Mouse (Mus musculus) limb, embryonic 13.5 days (tissue): ENCODE results near the gene Cyp4b1. TPM values are rescaled to one million over a fixed set of nuclear protein-coding genes. Genes with fewer than 3 reads are reported as not detected.
"Not testable (repeated sequence)": the region's sequence is repeated elsewhere in the genome, so short reads cannot be mapped to it uniquely, and the experiment has no call there.

ENCODE experiments used
- ATAC-seq: fragments of 200-750 bp; cut with Nextera tagmentation; 2 replicates; pipeline ENCODE4 v1.8.0; 2017; ENCODE audit warnings: low read depth, moderate number of reproducible peaks, moderate TSS enrichment; ENCODE audit not compliant: low FRiP score
- H3K27ac ChIP-seq: fragments of 300-500 bp; sonication (generic); 2 replicates; pipeline ENCODE4 v1.5.1; 2015; ENCODE audit warnings: inconsistent platforms, mild to moderate bottlenecking, moderate library complexity
- H3K27me3 ChIP-seq: fragments of 300-500 bp; sonication (generic); 2 replicates; pipeline ENCODE4 v1.6.1; 2015; ENCODE audit warnings: mild to moderate bottlenecking, inconsistent platforms
- H3K36me3 ChIP-seq: fragments of 300-500 bp; sonication (generic); 2 replicates; pipeline ENCODE4 v1.6.1; 2015; ENCODE audit warnings: inconsistent platforms, mild to moderate bottlenecking, moderate library complexity
- H3K4me1 ChIP-seq: fragments of 300-500 bp; sonication (generic); 2 replicates; pipeline ENCODE4 v1.6.1; 2015; ENCODE audit warnings: inconsistent platforms
- H3K4me2 ChIP-seq: fragments of 300-500 bp; sonication (generic); replicated peaks from 2 replicates; pipeline ENCODE4 v1.6.1; 2015; ENCODE audit warnings: inconsistent platforms, mild to moderate bottlenecking, moderate library complexity
- H3K4me3 ChIP-seq: fragments of 300-500 bp; sonication (generic); 2 replicates; pipeline ENCODE4 v1.5.1; 2015; ENCODE audit warnings: moderate library complexity, mild to moderate bottlenecking, inconsistent platforms
- H3K9ac ChIP-seq: fragments of 300-500 bp; sonication (generic); 2 replicates; pipeline ENCODE4 v1.6.1; 2015; ENCODE audit warnings: mild to moderate bottlenecking, inconsistent platforms
- H3K9me3 ChIP-seq: fragments of 300-500 bp; sonication (generic); 2 replicates; pipeline ENCODE4 v1.6.1; 2016; ENCODE audit warnings: inconsistent platforms
- WGBS: fragments of 180-500 bp; shearing (Covaris S2); methylation state at CpG from one replicate; pipeline ENCODE4 v1.1.7; 2015; 5-methylcytosine and 5-hydroxymethylcytosine counted together
- polyA plus RNA-seq: library from polyadenylated mRNA; unstranded; fragments of >200 nt; fragmentation: Nextera tagmentation; extraction: Ambion mirVana; gene quantifications from 2 replicates; pipeline ENCODE4 v1.2.1, GENCODE M21; 2015

Gene Cyp4b1
- polyA plus RNA-seq = 0.08 and 0.36 TPM in 2 replicates

DNA sequence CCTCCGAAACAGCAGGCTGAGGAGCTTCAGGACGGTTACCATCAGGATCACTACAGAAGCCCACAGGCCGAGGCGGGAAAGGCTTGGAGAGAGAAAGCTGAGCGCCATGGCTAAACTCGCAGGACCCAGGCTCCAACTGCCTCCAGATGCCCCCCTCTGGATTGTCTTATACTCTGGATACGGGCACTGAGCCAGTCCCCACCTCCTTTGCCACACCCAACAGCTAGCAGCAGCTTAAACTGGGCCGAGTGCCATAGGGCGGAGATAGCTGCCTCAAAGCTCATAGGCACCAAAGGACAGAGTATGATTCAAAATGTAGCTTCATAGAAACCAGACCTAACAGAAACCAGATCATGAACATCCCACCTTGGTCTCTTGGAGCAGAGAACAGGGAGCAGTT, at the start of gene Cyp4b1:
Gene Cyp4b1 (minus strand): TSS at position 144 of the 400 bp plus-strand sequence.
- H3K4me2 ChIP-seq = no peak within 1 kb of the TSS
- no peaks in the 10 kb centered on the region for H3K4me1 ChIP-seq
- H3K27ac ChIP-seq = no peak within 1 kb of the TSS
- H3K9me3 ChIP-seq = no peaks in the 10 kb centered on the region
- no peak for ATAC-seq
- H3K27me3 ChIP-seq = no peaks in the 10 kb centered on the region
- WGBS = 92% methylated on average over 9 of the region's 9 CpGs
- no peak within 1 kb of the TSS for H3K4me3 ChIP-seq
- no peak within 1 kb of the TSS for H3K9ac ChIP-seq
- no peaks in the 10 kb centered on the region for H3K36me3 ChIP-seq

DNA sequence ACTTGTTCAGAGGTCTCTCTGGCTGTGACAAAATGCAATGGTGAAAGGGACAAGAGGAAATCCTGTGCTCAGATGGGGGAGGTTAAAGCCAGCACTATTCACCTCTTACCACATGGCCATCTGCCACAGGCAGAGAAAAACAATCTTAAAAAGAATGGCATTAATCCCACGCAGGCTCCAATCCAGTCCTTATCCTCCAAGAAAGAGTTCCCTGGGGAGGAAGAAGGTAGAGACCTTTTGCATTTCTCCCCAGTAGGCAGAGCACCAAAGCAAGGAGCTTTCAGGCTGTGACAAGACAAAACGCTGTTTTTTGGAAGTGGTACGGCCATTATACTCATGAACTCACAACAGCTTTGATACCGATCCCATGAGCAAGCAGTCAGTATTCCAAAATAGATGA, 38.8 kb upstream of the Cyp4b1 start:
- H3K27me3 ChIP-seq = no peaks in the 10 kb centered on the region
- WGBS = 63% methylated on average over 4 of the region's 4 CpGs

DNA sequence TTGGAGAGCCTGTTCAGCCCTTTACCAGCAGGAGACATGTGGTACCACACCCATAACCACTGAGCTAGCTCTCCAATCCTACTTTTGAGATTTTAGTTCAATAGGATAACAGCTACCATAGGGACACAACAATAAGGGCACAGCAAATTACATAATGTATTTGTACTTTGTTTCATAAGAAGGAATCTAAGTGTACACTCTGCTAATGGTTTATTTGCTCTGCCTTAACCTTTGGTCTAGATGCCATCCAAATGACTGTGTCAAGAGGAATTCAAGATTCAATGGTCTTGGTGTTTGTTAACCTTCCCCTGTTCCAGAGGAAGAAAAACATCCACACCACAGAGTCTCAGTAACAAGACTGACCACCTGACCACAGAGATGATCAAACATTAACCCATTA, 11.7 kb upstream of the Cyp4b1 start:
- no peak for ATAC-seq
- Histone ChIP-seq H3K4me3 (no peak overlapping the region), H3K4me2 (no peak overlapping the region), H3K27ac (no peak overlapping the region), H3K27me3 (peaks cover 7% of the 10 kb centered on the region; the same call in 1 of the 2 replicates), H3K9ac (no peak overlapping the region), H3K36me3 (no peaks in the 10 kb centered on the region), H3K4me1 (peaks cover 4% of the 10 kb centered on the region; the same call in 1 of the 2 replicates), H3K9me3 (no peaks in the 10 kb centered on the region)

More for the DNA sequence above, 38.8 kb upstream of the Cyp4b1 start:
- Histone ChIP-seq H3K4me3 (no peak overlapping the region), H3K4me1 (no peaks in the 10 kb centered on the region), H3K36me3 (no peaks in the 10 kb centered on the region), H3K9ac (no peak overlapping the region), H3K9me3 (no peaks in the 10 kb centered on the region), H3K4me2 (no peak overlapping the region), H3K27ac (no peak overlapping the region)
- ATAC-seq = no peak

DNA sequence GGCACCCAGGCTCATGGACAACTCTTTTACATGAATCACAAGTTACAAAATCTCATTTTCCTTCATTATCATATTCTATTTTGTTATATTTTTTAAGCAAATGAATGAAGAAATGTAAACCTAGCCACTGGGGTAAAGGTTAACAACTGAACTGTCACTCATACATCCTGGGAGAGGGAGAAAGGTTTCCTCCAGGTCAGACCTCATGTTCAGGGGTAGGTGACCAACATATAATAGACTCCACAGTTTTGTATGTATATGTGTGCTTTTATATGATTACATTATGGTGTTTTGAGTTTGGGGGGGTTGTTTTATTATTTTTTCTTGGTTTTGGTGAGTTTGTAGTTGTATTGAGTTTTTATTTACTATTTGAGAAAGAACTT, 10.3 kb upstream of the Cyp4b1 start:
- Histone ChIP-seq H3K27me3 (peaks cover 7% of the 10 kb centered on the region; the same call in 1 of the 2 replicates), H3K36me3 (no peaks in the 10 kb centered on the region), H3K9ac (no peak overlapping the region), H3K4me3 (no peak overlapping the region), H3K4me1 (peaks cover 4% of the 10 kb centered on the region; the same call in 1 of the 2 replicates), H3K9me3 (no peaks in the 10 kb centered on the region), H3K27ac (no peak overlapping the region), H3K4me2 (peak overlapping the region; percentile 86; the same call in 1 of the 2 replicates)
- ATAC-seq = no peak

DNA sequence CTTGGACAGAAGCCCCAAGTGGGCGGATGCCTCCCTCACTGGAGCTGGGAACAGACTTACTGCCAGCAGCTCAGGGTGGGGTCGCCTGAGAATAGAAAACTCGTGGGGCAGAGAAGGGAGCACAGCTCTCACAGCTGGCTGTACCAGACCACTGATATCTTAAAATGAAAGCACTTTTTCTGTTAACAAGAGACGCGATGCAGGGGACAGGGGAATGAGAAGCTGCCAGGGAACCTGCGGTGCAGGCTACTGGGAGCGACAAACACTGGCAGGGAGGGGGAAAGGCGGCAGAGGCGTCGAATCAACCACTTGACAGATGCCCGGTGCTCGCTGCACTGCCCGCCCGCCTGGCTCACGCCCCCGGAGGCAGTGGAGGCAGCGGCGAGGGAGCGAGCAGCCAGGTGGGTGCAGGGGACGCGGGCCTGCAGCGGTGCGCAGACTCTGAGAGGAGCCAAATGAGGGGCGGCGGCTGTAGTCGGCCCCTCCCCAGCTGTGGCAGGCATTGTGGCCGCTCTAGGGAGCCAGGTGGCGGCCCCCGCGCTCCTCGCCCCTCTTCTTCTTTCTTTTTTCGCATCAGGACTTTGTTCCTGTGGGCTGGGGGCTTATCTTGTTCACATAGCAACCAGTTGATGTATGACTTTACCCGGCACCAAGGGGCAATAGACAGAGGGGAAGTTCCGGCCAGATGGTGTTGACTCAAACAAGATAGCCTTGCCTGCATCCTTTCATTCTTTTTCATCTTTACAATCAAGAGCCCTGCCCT, 9.8 kb upstream of the Cyp4b1 start:
- no peak for ATAC-seq
- Histone ChIP-seq H3K9ac (peak overlapping the region; percentile 60), H3K4me1 (peaks cover 4% of the 10 kb centered on the region; the same call in 1 of the 2 replicates), H3K27ac (no peak overlapping the region), H3K36me3 (no peaks in the 10 kb centered on the region), H3K27me3 (peaks cover 7% of the 10 kb centered on the region; the same call in 1 of the 2 replicates), H3K4me2 (peak overlapping the region; percentile 86), H3K9me3 (no peaks in the 10 kb centered on the region), H3K4me3 (peak overlapping the region; percentile 46)
- WGBS = 2% methylated on average over 33 of the region's 34 CpGs

DNA sequence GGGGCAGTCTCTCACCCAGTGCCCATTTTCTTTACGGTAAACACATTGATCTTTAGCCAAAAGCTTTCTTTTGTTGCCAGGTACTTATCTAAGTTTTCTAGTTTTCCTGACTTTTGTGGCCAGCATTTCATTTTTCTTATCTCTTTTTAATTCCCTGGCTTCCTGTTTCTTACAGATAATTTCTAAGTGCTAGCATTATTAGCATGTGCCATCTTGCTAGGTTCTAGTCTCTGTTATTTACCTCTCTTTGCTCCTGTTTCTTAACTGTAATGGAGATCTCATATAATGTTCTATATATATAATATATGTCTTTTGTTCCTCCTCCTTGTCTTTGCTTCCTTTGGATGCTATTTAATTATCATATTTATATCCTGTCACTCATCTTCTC, 9.0 kb upstream of the Cyp4b1 start:
- WGBS = 96% methylated on average over 1 of the region's 1 CpGs

DNA sequence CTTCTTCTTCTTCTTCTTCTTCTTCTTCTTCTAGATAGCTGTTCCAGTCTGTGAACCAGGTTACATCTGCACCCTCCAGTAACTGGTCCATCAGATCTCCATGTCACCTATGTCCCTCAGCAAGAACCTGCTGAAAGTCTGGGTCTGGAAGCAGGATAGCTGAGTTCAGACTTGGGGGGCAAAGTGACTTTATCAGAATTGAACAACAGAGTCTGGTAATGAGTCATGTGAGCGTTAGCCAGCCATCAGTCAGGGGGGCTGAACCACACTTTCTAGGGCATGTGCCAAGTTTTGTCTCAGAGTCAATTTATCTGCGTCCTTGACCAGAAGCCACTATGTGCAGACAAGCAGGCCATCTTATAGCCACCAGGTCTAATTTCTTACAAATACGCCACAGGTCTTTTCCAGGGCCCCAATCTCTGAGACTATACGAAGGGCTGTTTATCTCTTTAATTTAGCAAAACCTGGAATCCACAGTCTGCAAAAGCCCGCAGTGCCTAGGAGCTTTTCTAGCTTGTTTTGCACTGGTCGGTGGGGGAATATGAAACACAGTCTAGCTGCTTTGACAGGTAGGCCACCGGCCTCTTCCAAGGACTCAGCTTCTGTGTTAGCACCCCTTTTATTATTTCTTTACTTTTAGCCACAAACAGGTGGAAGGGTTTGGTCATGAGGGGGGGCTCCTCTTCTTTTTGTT, 8.5 kb upstream of the Cyp4b1 start:
- not testable (repeated sequence) for H3K27ac ChIP-seq, H3K27me3 ChIP-seq, ATAC-seq, H3K4me2 ChIP-seq, H3K4me3 ChIP-seq, H3K9me3 ChIP-seq, H3K4me1 ChIP-seq, H3K36me3 ChIP-seq, H3K9ac ChIP-seq
- WGBS = 88% methylated on average over 7 of the region's 7 CpGs

More for the DNA sequence above, 9.0 kb upstream of the Cyp4b1 start:
- not testable (repeated sequence) for H3K9ac ChIP-seq, H3K9me3 ChIP-seq, H3K27ac ChIP-seq, H3K4me1 ChIP-seq, H3K27me3 ChIP-seq, ATAC-seq, H3K4me3 ChIP-seq, H3K4me2 ChIP-seq, H3K36me3 ChIP-seq

DNA sequence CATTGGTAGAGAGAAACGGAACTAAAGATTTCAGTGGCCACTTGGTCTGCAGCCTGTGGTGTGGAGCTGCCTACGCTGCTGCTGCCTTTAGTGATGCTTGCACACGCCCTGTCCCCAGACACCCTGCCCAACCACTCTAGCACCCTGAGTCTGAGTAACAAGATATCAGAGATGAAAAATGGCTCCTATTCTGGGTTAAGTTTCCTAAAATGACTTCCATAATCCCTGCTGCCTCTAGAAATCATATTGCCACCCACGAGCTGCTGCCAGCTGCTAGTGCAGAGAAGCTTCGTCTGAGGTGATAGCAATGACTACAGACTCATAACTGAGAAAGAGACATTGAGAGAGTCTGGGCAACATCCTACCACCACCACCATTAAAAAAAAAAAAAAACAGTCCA, 3.3 kb upstream of the Cyp4b1 start:
- ATAC-seq = no peak
- no peaks in the 10 kb centered on the region for H3K4me1 ChIP-seq
- no peaks in the 10 kb centered on the region for H3K36me3 ChIP-seq
- H3K4me3 ChIP-seq = no peak overlapping the region
- 86% methylated on average over 5 of the region's 5 CpGs for WGBS
- H3K4me2 ChIP-seq = no peak overlapping the region
- H3K27me3 ChIP-seq = no peaks in the 10 kb centered on the region
- H3K9ac ChIP-seq = no peak overlapping the region
- no peaks in the 10 kb centered on the region for H3K9me3 ChIP-seq
- H3K27ac ChIP-seq = no peak overlapping the region

DNA sequence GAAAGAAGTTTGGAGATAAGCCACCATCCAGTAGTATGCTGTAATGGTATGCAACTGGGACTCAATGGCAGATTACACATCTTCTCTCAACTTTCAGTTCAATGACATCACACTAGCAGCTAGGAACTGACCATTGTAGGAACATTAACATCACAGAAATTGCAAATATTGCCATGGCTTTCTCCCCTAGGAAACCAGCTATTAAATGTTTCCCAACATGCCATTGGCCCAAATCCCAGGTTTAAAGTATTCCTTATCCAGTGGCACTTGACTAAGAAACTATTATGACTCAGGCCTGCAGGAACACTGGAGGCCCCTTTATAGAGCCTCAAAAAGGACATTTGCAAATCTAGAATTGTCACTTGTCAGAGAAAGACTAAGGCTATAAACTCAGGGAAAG, 1.8 kb upstream of the Cyp4b1 start:
- H3K9me3 ChIP-seq = no peaks in the 10 kb centered on the region
- H3K4me3 ChIP-seq = no peak overlapping the region
- no peaks in the 10 kb centered on the region for H3K4me1 ChIP-seq
- no peaks in the 10 kb centered on the region for H3K27me3 ChIP-seq
- no peak overlapping the region for H3K9ac ChIP-seq
- no peak overlapping the region for H3K4me2 ChIP-seq
- no peaks in the 10 kb centered on the region for H3K36me3 ChIP-seq
- no peak overlapping the region for H3K27ac ChIP-seq
- ATAC-seq = no peak

DNA sequence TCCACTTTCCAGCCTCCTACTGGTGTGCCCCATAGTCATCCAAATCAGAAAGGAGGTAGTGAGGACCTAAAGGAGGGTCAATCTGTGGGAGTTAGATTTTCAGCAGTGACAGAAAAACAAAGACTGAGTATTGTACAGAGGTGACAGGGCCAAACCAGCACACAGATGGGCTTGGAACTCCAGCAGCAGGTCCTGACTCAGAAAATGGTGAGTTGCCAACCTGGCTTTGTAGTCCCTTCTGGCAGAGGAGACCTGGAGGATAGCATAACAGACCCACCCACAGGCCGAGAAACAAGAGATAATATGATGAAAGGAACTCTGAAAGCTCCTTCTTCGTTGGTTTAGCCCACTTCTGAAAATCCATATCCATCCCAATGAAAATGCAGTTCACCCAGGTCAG, 1.2 kb upstream of the Cyp4b1 start:
- Histone ChIP-seq H3K4me2 (no peak overlapping the region), H3K27ac (no peak overlapping the region), H3K36me3 (no peaks in the 10 kb centered on the region), H3K9me3 (no peaks in the 10 kb centered on the region), H3K4me1 (no peaks in the 10 kb centered on the region), H3K27me3 (no peaks in the 10 kb centered on the region), H3K4me3 (no peak overlapping the region), H3K9ac (no peak overlapping the region)
- ATAC-seq = no peak
- WGBS = 77% methylated on average over 2 of the region's 2 CpGs

DNA sequence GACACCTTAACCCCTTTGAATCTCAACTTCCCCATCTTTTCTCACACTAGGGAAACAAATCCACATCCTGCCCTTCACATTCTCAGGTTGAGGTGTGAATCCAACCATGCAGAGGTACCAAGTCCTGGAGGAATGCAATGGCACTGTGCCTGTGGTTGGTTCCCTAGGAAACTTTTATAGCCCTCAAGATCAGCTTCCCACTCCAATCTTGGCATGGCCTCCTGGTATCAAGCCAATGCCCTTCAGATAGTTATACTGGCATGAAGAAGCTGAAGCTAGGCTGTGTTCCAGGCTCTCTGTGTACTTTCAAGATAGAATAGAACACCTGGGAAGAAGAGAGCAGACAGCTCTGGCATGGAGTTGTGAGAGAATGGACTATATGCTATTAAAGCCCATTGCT, 2.2 kb downstream of the Cyp4b1 start:
- no peak overlapping the region for H3K27ac ChIP-seq
- no peak overlapping the region for H3K4me2 ChIP-seq

DNA sequence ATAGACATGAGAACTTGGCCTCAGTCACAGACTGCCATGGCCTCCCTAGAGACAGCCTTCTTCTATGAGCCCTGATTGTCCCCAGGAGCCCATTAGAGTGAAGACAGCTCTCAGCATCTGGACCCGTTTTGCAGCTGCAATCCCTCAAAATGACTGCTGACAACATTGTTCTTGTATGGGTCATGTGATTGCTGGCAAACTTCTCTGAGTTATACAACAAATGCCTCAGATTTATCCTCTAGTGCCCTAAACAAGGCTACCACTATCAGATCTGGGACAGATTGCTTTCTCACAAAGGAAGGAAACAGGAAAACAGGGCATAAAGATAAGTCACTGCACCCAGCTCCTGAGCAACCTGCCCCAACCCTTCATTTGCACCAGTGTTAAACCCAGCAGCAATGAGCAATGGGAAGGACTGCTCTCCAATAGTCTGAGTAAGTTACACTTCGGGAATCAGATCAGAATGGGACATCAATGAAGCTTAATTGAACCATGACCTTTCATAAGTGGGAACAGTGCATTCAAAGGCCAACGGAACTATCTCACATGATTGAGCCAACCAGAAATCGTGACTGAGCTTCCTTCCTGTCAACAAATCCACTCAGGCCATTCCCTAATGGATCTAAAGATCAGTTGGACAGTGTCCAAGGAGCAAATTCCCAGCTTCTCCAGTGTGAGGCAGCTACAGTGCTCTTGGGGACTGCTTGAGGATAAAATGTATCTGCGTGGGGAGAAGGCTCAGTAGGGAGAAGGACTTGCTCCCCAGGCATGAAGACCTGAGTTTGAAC, 4.4 kb downstream of the Cyp4b1 start:
- 59% methylated on average over 5 of the region's 5 CpGs for WGBS

More for the DNA sequence above, 2.2 kb downstream of the Cyp4b1 start:
- no peaks in the 10 kb centered on the region for H3K36me3 ChIP-seq
- H3K9ac ChIP-seq = no peak overlapping the region
- no peaks in the 10 kb centered on the region for H3K9me3 ChIP-seq
- no peak overlapping the region for H3K4me3 ChIP-seq
- no peaks in the 10 kb centered on the region for H3K4me1 ChIP-seq
- no peaks in the 10 kb centered on the region for H3K27me3 ChIP-seq
- no peak for ATAC-seq

More for the DNA sequence above, 4.4 kb downstream of the Cyp4b1 start:
- Histone ChIP-seq H3K36me3 (no peaks in the 10 kb centered on the region), H3K9me3 (no peaks in the 10 kb centered on the region), H3K27me3 (no peaks in the 10 kb centered on the region), H3K4me3 (no peak overlapping the region), H3K4me1 (no peaks in the 10 kb centered on the region), H3K4me2 (no peak overlapping the region), H3K27ac (no peak overlapping the region), H3K9ac (no peak overlapping the region)
- no peak for ATAC-seq
